Mouse (Mus musculus) layer of hippocampus, adult 2 months (tissue): Measurements from ENCODE around the gene Catspere2. TPM values are rescaled to one million over a fixed set of nuclear protein-coding genes. Genes with fewer than 3 reads are reported as not detected.
"Not testable (repeated sequence)": the region's sequence is repeated elsewhere in the genome, so short reads cannot be mapped to it uniquely, and the experiment has no call there.

Experiments used
- DNase-seq, 2 experiments: peaks; one replicate each; pipeline ENCODE4 v3.0.0; 2022; ENCODE audit warnings: low spot score in 2 of 2
- H3K27ac ChIP-seq: fragments of 200-600 bp; 2 replicates; pipeline ENCODE4 v1.8.1; 2022
- H3K4me3 ChIP-seq: fragments of 200-600 bp; 2 replicates; pipeline ENCODE4 v1.8.1; 2022; ENCODE audit warnings: mild to moderate bottlenecking
- CTCF ChIP-seq: fragments of 200-600 bp; conservative IDR thresholded peaks from 2 replicates; pipeline ENCODE4 v1.8.1; 2022; ENCODE audit warnings: antibody characterized with exemption, mild to moderate bottlenecking, moderate library complexity
- long read RNA-seq, 2 experiments: library from polyadenylated mRNA; stranded (forward); transcript quantifications; one replicate each; pipeline ENCODE4 v2.0.0; 2021; ENCODE audit warnings: borderline mapping rate in 2 of 2
- total RNA-seq, 2 experiments: library from RNA; stranded (reverse); gene quantifications; 2 replicates each; pipeline ENCODE4 v1.2.3; 2021

Gene Catspere2
- 1 to 10 TPM; 5.4 to 6.4 TPM for total RNA-seq
- long read RNA-seq, experiment 1, partial matches to known transcripts: 0 of 12 reads
- long read RNA-seq, experiment 1, other reads (novel, unspliced or antisense): 12 of 12 reads
- long read RNA-seq, experiment 2, partial matches to known transcripts: 0 of 7 reads
- long read RNA-seq, experiment 2, other reads (novel, unspliced or antisense): 7 of 7 reads

DNA sequence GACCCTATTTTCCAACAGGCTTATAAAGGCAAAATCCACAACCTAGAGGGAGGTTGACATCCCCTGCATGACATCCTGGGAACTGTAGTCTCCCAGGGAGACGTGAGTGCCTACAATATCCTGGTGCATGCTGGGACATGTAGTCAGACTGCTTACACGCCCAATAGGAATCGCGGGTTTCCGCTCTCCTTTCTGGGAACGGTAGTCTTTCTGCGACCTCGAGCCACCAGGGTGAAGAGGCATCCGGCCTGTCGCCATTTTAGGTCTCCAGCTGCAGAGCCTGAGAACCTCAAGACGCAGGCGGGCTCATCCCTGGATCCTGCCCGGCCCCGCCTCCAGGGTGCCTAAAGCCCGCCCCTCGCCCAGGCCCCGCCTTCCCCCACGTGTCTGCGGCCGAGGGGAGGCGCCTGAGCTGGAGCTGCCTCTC lies at the start of gene Catspere2:
Catspere2 (plus strand) TSS at position 400 of the 427 bp plus-strand sequence.
- peak; percentile 95 to 98 for DNase-seq
- Histone ChIP-seq H3K4me3 (peak within 1 kb of the TSS; percentile 65), H3K27ac (peak within 1 kb of the TSS; percentile 86)
- peak; percentile 76 for TF ChIP-seq CTCF

GRCm38 (mm10) chr1:177940422-177940977 lies 42.7 kb upstream of the Catspere2 start:
- not testable (repeated sequence) for DNase-seq, H3K27ac ChIP-seq, H3K4me3 ChIP-seq
- peak; percentile 65 for TF ChIP-seq CTCF

- Histone ChIP-seq H3K4me3 (no peak overlapping the region), H3K27ac (no peak overlapping the region)
- no peak for DNase-seq
- no peak for TF ChIP-seq CTCF
Measured at GRCm38 (mm10) chr1:177981276-177981675, 1.9 kb upstream of the Catspere2 start.

GRCm38 (mm10) chr1:177983582-177983981 lies 359 bp downstream of the Catspere2 start:
- peak in 1 of 2 experiments; percentile 14 for DNase-seq
- peak overlapping the region; percentile 65 for H3K4me3 ChIP-seq
- peak overlapping the region; percentile 86 for H3K27ac ChIP-seq

GRCm38 (mm10) chr1:177984206-177984605 lies 983 bp downstream of the Catspere2 start:
- no peak for TF ChIP-seq CTCF
- H3K4me3 ChIP-seq: peak overlapping the region; percentile 39; the same call in 1 of the 2 replicates
- DNase-seq: no peak
- H3K27ac ChIP-seq: no peak overlapping the region

DNA sequence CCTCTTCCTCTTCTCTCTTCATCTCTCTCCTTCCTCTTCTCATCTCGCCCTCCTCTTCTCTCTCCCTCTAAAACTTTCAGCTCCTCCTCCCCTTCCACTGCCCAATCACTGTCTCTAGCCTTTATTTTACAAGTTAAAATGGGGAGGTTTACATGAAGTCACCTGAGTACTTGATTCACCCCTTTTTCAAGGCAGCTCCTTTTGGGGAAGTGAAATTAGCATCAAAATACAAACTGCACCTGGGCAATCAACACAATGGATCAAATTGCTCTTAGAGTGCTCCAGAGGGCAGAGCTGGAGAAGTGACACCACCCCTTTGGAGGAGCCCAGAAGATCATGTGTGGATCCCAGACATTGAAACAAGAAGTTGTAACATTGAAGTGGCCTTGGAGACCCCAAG lies 4.3 kb downstream of the Catspere2 start:
- H3K27ac ChIP-seq, DNase-seq, H3K4me3 ChIP-seq: not testable (repeated sequence)

- not testable (repeated sequence) for H3K4me3 ChIP-seq, DNase-seq, H3K27ac ChIP-seq
- TF ChIP-seq CTCF: peak; percentile 31
Measured at GRCm38 (mm10) chr1:178072798-178073197, 89.6 kb downstream of the Catspere2 start.

GRCm38 (mm10) chr1:178097865-178098264 lies 114.6 kb downstream of the Catspere2 start:
- not testable (repeated sequence) for DNase-seq, H3K4me3 ChIP-seq, H3K27ac ChIP-seq

DNA sequence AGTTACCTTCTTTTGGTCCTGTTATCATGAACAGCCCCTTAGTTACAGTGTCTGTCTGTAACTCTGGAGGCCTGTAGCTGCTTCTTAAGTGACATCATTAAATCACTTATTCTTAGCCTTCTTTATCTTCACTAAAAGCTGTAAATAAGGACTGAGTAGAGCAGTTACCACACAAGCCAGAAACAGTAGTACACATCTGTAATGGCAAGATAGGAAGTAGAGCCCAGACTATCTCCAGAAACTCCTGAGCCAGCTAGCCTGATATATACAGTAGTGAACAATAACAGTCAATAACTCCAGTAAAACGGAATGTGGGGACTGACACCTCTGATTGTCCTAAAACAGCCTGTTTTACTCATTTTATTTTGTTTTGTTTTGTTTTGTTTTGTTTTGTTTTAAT lies 125.3 kb downstream of the Catspere2 start:
- H3K4me3 ChIP-seq, H3K27ac ChIP-seq: not testable (repeated sequence)

DNA sequence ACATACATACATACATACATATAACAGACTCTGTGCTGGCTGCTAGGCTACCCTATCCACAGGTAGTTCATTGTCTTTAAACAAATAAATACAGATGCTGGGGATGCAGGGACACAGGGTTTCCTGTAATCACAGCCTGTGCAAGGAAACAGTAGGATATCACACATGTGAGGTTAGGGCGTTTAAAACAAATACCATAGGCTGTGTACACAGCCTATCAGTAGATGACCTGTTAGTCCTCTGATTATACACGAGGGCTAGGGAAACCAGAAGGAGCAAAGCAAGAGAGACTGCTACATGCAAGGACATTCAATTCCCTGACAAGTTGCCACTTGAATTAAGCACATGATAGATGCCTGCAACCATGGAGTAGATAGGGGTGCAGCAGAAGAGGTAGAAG lies 139.0 kb downstream of the Catspere2 start:
- not testable (repeated sequence) for H3K4me3 ChIP-seq, DNase-seq, H3K27ac ChIP-seq

More for the DNA sequence above, 125.3 kb downstream of the Catspere2 start:
- not testable (repeated sequence) for DNase-seq

DNA sequence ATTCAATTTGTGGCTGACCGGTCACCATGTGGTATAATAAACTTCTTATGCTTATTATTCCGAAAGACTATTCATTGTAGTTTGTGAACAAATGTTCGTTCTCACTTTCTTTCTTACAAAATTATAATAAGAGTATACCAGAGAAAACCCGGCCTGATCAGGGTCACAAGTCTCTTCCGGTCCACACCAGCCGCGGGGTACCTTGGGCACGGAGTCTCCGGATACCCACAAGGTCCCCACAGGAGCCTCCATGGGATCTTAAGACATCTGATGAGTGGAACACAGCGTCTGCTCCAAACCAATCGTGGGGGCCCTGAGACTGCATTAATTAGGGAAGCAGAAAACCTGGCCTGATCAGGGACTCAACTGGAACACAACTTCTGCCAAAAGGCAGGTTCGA lies 151.1 kb downstream of the Catspere2 start:
- TF ChIP-seq CTCF: no peak
- Histone ChIP-seq H3K27ac (no peak overlapping the region), H3K4me3 (no peak overlapping the region)
- no peak for DNase-seq

DNA sequence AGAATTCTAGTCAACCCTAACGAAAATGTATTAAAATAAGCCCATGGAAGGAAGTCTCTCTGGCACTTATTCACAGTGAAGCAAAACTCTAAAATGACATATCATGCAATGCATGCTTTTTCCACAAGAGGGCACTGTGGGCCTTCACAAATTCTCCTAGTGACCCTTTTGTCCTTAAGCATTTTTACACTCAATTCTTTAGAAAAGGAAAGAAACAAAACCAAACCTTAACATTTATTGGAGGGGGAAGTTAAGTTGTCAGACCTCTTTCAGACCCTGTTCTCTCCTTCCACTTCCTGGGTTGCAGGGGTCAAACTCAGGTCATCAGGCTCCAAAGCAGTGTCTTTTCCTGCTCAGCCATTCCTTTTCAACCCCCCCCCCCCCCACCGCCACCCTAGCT lies 163.3 kb downstream of the Catspere2 start:
- peak; percentile 67 for TF ChIP-seq CTCF
- DNase-seq: peak; percentile 15 to 33
- not testable (repeated sequence) for H3K4me3 ChIP-seq, H3K27ac ChIP-seq

- H3K27ac ChIP-seq, DNase-seq, H3K4me3 ChIP-seq: not testable (repeated sequence)
Measured at GRCm38 (mm10) chr1:178146915-178147314, 163.7 kb downstream of the Catspere2 start.

- no peak for DNase-seq
- Histone ChIP-seq H3K27ac (no peak overlapping the region), H3K4me3 (no peak overlapping the region)
- TF ChIP-seq CTCF: no peak
Measured at GRCm38 (mm10) chr1:178182251-178182650, 199.0 kb downstream of the Catspere2 start.

GRCm38 (mm10) chr1:178185591-178185990 lies 202.4 kb downstream of the Catspere2 start:
- H3K4me3 ChIP-seq: no peak overlapping the region
- DNase-seq: no peak
- no peak overlapping the region for H3K27ac ChIP-seq
- TF ChIP-seq CTCF: no peak

GRCm38 (mm10) chr1:178187216-178187791 lies 204.1 kb downstream of the Catspere2 start, which contains the start of gene Desi2:
Gene Desi2, plus strand, starts transcription at chr1:178187417.
- peak within 1 kb of the TSS; percentile 98 for H3K27ac ChIP-seq

GRCm38 (mm10) chr1:178187810-178188209 lies 204.6 kb downstream of the Catspere2 start:
- Histone ChIP-seq H3K4me3 (peak overlapping the region; percentile 75), H3K27ac (peak overlapping the region; percentile 98)
- not testable (repeated sequence) for DNase-seq

More at GRCm38 (mm10) chr1:178187216-178187791, 204.1 kb downstream of the Catspere2 start, which contains the start of gene Desi2:
- DNase-seq: peak; percentile 88 to 98
- peak within 1 kb of the TSS; percentile 75 for H3K4me3 ChIP-seq
